Mouse (Mus musculus) kidney, embryonic 15.5 days (tissue): ENCODE data around the gene Esp16. TPM values are rescaled to one million over a fixed set of nuclear protein-coding genes. Genes with fewer than 3 reads are reported as not detected.
"Not testable (repeated sequence)": the region's sequence is repeated elsewhere in the genome, so short reads cannot be mapped to it uniquely, and the experiment has no call there.

ENCODE experiments used
- ATAC-seq: fragments of 200-750 bp; cut with Nextera tagmentation; replicated peaks from 2 replicates; pipeline ENCODE4 v1.8.0; 2017; ENCODE audit warnings: moderate TSS enrichment; ENCODE audit not compliant: low FRiP score
- H3K27ac ChIP-seq: fragments of 300-500 bp; sonication (generic); 2 replicates; pipeline ENCODE4 v1.5.1; 2015; ENCODE audit warnings: mild to moderate bottlenecking, inconsistent platforms
- H3K27me3 ChIP-seq: fragments of 300-500 bp; sonication (generic); 2 replicates; pipeline ENCODE4 v1.6.1; 2015; ENCODE audit warnings: inconsistent platforms
- H3K36me3 ChIP-seq: fragments of 300-500 bp; sonication (generic); 2 replicates; pipeline ENCODE4 v1.6.1; 2015; ENCODE audit warnings: inconsistent platforms
- H3K4me1 ChIP-seq: fragments of 300-500 bp; sonication (generic); 2 replicates; pipeline ENCODE4 v1.6.1; 2015; ENCODE audit warnings: inconsistent platforms
- H3K4me2 ChIP-seq: fragments of 300-500 bp; sonication (generic); 2 replicates; pipeline ENCODE4 v1.6.1; 2015; ENCODE audit warnings: moderate library complexity, mild to moderate bottlenecking, inconsistent platforms
- H3K4me3 ChIP-seq: fragments of 300-500 bp; sonication (generic); replicated peaks from 2 replicates; pipeline ENCODE4 v1.5.1; 2015; ENCODE audit warnings: mild to moderate bottlenecking, inconsistent platforms
- H3K9ac ChIP-seq: fragments of 300-500 bp; sonication (generic); 2 replicates; pipeline ENCODE4 v1.6.1; 2015; ENCODE audit warnings: mild to moderate bottlenecking, inconsistent platforms
- H3K9me3 ChIP-seq: fragments of 300-500 bp; sonication (generic); replicated peaks from 2 replicates; pipeline ENCODE4 v1.6.1; 2016; ENCODE audit warnings: inconsistent platforms
- WGBS: fragments of 180-500 bp; shearing (Covaris S2); methylation state at CpG from one replicate; pipeline ENCODE4 v1.1.7; 2015; ENCODE audit warnings: mixed read lengths; 5-methylcytosine and 5-hydroxymethylcytosine counted together
- polyA plus RNA-seq: library from polyadenylated mRNA; unstranded; fragments of >200 nt; fragmentation: Nextera tagmentation; extraction: Ambion mirVana; gene quantifications from 2 replicates; pipeline ENCODE4 v1.2.1, GENCODE M21; 2015

The Esp16 gene
- polyA plus RNA-seq: not detected in 2 replicates

- H3K9me3 ChIP-seq, H3K27ac ChIP-seq, H3K27me3 ChIP-seq, H3K36me3 ChIP-seq, H3K4me1 ChIP-seq, H3K4me2 ChIP-seq, ATAC-seq, H3K9ac ChIP-seq, H3K4me3 ChIP-seq: not testable (repeated sequence)
- 74% methylated on average over 6 of the region's 6 CpGs for WGBS
Measured at GRCm38 (mm10) chr17:39535842-39536241, at the start of gene Esp16. Gene Esp16 (plus strand): TSS chr17:39536142.

DNA sequence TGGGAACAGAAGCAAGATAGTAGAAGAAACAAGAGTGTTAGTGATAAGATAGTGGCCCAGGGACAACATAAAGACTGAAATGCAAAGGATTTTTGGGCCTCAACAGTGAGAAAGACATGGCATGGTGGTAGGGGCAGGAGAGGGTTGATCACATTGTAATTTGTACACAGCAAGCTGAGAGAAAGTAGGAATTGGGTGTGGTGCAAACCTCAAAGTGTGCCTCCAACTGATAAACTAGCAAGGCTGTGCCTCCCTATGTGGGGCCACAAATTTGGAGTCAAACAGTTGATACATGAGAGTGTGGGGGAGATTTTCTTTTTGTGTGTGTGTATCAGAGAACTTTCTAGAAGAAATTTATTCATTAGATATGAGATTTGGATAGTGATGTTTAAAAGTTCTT lies 37.9 kb upstream of the Esp16 start:
- H3K36me3 ChIP-seq, ATAC-seq, H3K27me3 ChIP-seq, H3K4me3 ChIP-seq, H3K9ac ChIP-seq, H3K27ac ChIP-seq, H3K4me2 ChIP-seq, H3K9me3 ChIP-seq, H3K4me1 ChIP-seq: not testable (repeated sequence)

Other genes with a start within 250 kb of the Esp16 start
- not detected in 2 replicates for gene Esp18, start 129.8 kb upstream of the Esp16 start, polyA plus RNA-seq
- not detected in 2 replicates for gene Esp15, start 104.8 kb downstream of the Esp16 start, polyA plus RNA-seq